Mouse (Mus musculus) C2C12 (cell line): ENCODE results near the gene Chd1.

Experiments used
- CEBPB ChIP-seq: IDR thresholded peaks from one replicate; pipeline ENCODE4 v1.6.1; 2011; ENCODE audit warnings: low read depth, mild to moderate bottlenecking, control low read depth, moderate library complexity
- CTCF ChIP-seq: IDR thresholded peaks from one replicate; pipeline ENCODE4 v1.5.1; 2011; ENCODE audit not compliant: control insufficient read depth, insufficient read depth, insufficient read length
- FOSL1 ChIP-seq: IDR thresholded peaks from one replicate; pipeline ENCODE4 v1.8.0; 2011; ENCODE audit warnings: mild to moderate bottlenecking, low read length; ENCODE audit not compliant: poor library complexity, insufficient read depth, severe bottlenecking
- MAX ChIP-seq: IDR thresholded peaks from one replicate; pipeline ENCODE4 v1.6.1; 2011; ENCODE audit warnings: mild to moderate bottlenecking, control low read depth
- MYOD1 ChIP-seq: IDR thresholded peaks from one replicate; pipeline ENCODE4 v1.6.1; 2011; ENCODE audit warnings: low read depth; ENCODE audit not compliant: control insufficient read depth, insufficient read length
- MYOG ChIP-seq: IDR thresholded peaks from one replicate; pipeline ENCODE4 v1.6.1; 2011; ENCODE audit not compliant: control insufficient read depth, insufficient read length; ENCODE audit errors: extremely low read depth
- USF1 ChIP-seq: IDR thresholded peaks from one replicate; pipeline ENCODE4 v1.6.1; 2011; ENCODE audit warnings: low read depth, mild to moderate bottlenecking, control low read depth, moderate library complexity

DNA sequence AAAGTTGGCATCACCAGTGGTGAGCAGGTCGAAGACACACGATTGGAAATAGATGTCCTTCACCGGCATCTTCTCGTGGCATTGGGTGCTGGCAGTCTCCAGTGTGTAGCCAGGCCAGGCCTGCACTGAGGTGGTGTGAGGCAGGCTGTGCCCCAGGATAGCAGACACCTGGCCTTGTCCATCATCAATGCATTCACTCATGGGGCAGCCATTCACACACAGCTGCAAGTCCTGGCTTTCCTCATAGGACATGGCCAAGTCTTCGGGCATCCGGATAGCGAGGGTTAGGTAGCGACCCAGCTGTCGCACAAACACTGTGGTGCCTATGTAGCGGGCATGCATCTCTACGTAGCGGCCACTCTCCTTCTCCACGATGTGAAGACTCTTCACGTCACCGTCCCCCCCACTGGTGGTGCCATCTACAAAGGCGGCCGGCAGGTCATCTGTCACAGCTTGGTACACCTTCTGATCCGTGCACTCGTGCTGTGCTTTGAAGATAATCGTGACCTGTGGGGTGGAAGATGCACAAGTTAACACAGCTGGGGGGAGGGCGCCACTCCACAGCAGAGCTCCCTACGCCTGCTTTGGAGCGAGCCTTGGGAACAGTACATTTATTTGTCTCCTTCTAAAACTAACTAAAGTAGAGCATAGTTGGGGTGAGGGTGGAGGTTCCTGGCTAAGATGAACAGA, 102.7 kb downstream of the Chd1 start:
- TF ChIP-seq MAX, result no peak
- no peak for TF ChIP-seq CTCF
- TF ChIP-seq USF1, result no peak
- TF ChIP-seq MYOG, result no peak
- peak; percentile 66 for TF ChIP-seq MYOD1
- no peak for TF ChIP-seq CEBPB
- TF ChIP-seq FOSL1, result no peak
